Mouse (Mus musculus) thymus, adult 2 months (tissue): ENCODE results near the gene Dnah17. TPM values are rescaled to one million over a fixed set of nuclear protein-coding genes. Genes with fewer than 3 reads are reported as not detected.

Source experiments
- DNase-seq: peaks from one replicate; pipeline ENCODE4 v3.0.0; 2021
- H3K27ac ChIP-seq: fragments of 200-500 bp; 2 replicates; pipeline ENCODE4 v1.5.1; 2012; ENCODE audit warnings: low read length, control low read depth; ENCODE audit not compliant: control insufficient read depth, insufficient read depth
- H3K27me3 ChIP-seq: fragments of 200-500 bp; 2 replicates; pipeline ENCODE4 v1.6.1; 2012; ENCODE audit warnings: mild to moderate bottlenecking, low read length, moderate library complexity, mixed read lengths; ENCODE audit not compliant: control insufficient read depth, insufficient read depth
- H3K36me3 ChIP-seq: fragments of 200-500 bp; 2 replicates; pipeline ENCODE4 v1.6.1; 2012; ENCODE audit warnings: mild to moderate bottlenecking, low read length, moderate library complexity; ENCODE audit not compliant: control insufficient read depth, insufficient read depth
- H3K4me1 ChIP-seq: fragments of 200-500 bp; replicated peaks from 2 replicates; pipeline ENCODE4 v1.6.1; 2012; ENCODE audit warnings: low read length; ENCODE audit not compliant: control insufficient read depth, insufficient read depth
- H3K4me3 ChIP-seq: fragments of 200-500 bp; 2 replicates; pipeline ENCODE4 v1.5.1; 2012; ENCODE audit warnings: mild to moderate bottlenecking, low read length, control low read depth, moderate library complexity; ENCODE audit not compliant: control insufficient read depth, insufficient read depth
- CTCF ChIP-seq: fragments of 200-500 bp; IDR thresholded peaks from 2 replicates; pipeline ENCODE4 v1.5.1; 2012; ENCODE audit warnings: mild to moderate bottlenecking, control low read depth, low read length, moderate library complexity, borderline replicate concordance; ENCODE audit not compliant: control insufficient read depth, poor library complexity, insufficient read depth; ENCODE audit errors: extremely low read depth
- POLR2A ChIP-seq: fragments of 200-500 bp; IDR thresholded peaks from 2 replicates; pipeline ENCODE4 v1.6.1; 2012; ENCODE audit warnings: mild to moderate bottlenecking, low read length, control low read depth, moderate library complexity; ENCODE audit not compliant: control insufficient read depth, poor library complexity, insufficient read depth; ENCODE audit errors: extremely low read depth
- WGBS: fragments of 180-500 bp; shearing (Covaris S2); methylation state at CpG from one replicate; pipeline ENCODE4 v1.1.7; 2018; 5-methylcytosine and 5-hydroxymethylcytosine counted together
- polyA plus RNA-seq: library from polyadenylated mRNA; depleted of rRNA; stranded (reverse); fragments of >200 nt; gene quantifications from 2 replicates; pipeline ENCODE4 v1.2.3, GENCODE M21; 2012

The Dnah17 gene
- polyA plus RNA-seq, 1 experiment: 2.3 TPM

GRCm38 (mm10) chr11:118008144-118008805, 122.2 kb downstream of the Dnah17 start:
- H3K27ac ChIP-seq: no peak overlapping the region
- H3K4me1 ChIP-seq: peaks cover 17% of the 10 kb centered on the region
- H3K27me3 ChIP-seq: no peaks in the 10 kb centered on the region
- DNase-seq: no peak
- H3K36me3 ChIP-seq: peaks cover 35% of the 10 kb centered on the region
- 85% methylated on average over 5 of the region's 5 CpGs for WGBS
- TF ChIP-seq CTCF (no peak), POLR2A (no peak)
- no peak overlapping the region for H3K4me3 ChIP-seq

GRCm38 (mm10) chr11:118007460-118008143, 122.8 kb downstream of the Dnah17 start:
- H3K4me3 ChIP-seq: no peak overlapping the region
- no peak for TF ChIP-seq POLR2A
- TF ChIP-seq CTCF: no peak
- H3K27ac ChIP-seq: no peak overlapping the region
- no peak for DNase-seq
- H3K27me3 ChIP-seq: no peaks in the 10 kb centered on the region
- H3K36me3 ChIP-seq: peaks cover 39% of the 10 kb centered on the region
- WGBS: 67% methylated on average over 8 of the region's 8 CpGs
- peaks cover 12% of the 10 kb centered on the region for H3K4me1 ChIP-seq

- H3K27ac ChIP-seq: no peak overlapping the region
- TF ChIP-seq POLR2A (no peak), CTCF (no peak)
- 92% methylated on average over 5 of the region's 5 CpGs for WGBS
- H3K4me3 ChIP-seq: no peak overlapping the region
- peaks cover 64% of the 10 kb centered on the region for H3K36me3 ChIP-seq
- H3K4me1 ChIP-seq: peaks cover 12% of the 10 kb centered on the region
- no peaks in the 10 kb centered on the region for H3K27me3 ChIP-seq
- no peak for DNase-seq
Measured at GRCm38 (mm10) chr11:118004217-118004616, 126.2 kb downstream of the Dnah17 start.

GRCm38 (mm10) chr11:118003718-118004117, 126.7 kb downstream of the Dnah17 start:
- H3K4me1 ChIP-seq: peaks cover 12% of the 10 kb centered on the region
- 92% methylated on average over 5 of the region's 5 CpGs for WGBS
- H3K36me3 ChIP-seq: peaks cover 64% of the 10 kb centered on the region
- H3K4me3 ChIP-seq: no peak overlapping the region
- TF ChIP-seq POLR2A (no peak), CTCF (no peak)
- H3K27me3 ChIP-seq: no peaks in the 10 kb centered on the region
- no peak overlapping the region for H3K27ac ChIP-seq
- DNase-seq: no peak

GRCm38 (mm10) chr11:118003176-118003575, 127.3 kb downstream of the Dnah17 start:
- Histone ChIP-seq H3K4me3 (no peak overlapping the region), H3K4me1 (peaks cover 9% of the 10 kb centered on the region), H3K27ac (no peak overlapping the region), H3K36me3 (peaks cover 64% of the 10 kb centered on the region), H3K27me3 (no peaks in the 10 kb centered on the region)
- no peak for DNase-seq
- no peak for TF ChIP-seq CTCF
- no peak for TF ChIP-seq POLR2A
- WGBS: 97% methylated on average over 14 of the region's 14 CpGs

- Histone ChIP-seq H3K4me1 (no peaks in the 10 kb centered on the region), H3K36me3 (peaks cover 53% of the 10 kb centered on the region), H3K27ac (no peak overlapping the region), H3K27me3 (no peaks in the 10 kb centered on the region), H3K4me3 (no peak overlapping the region)
- WGBS: 93% methylated on average over 7 of the region's 7 CpGs
- no peak for DNase-seq
- TF ChIP-seq CTCF (no peak), POLR2A (no peak)
Measured at GRCm38 (mm10) chr11:118000565-118001215, 129.7 kb downstream of the Dnah17 start.
